ENCODE assay signal across 25 mouse cellular contexts in the genomic region with DNA sequence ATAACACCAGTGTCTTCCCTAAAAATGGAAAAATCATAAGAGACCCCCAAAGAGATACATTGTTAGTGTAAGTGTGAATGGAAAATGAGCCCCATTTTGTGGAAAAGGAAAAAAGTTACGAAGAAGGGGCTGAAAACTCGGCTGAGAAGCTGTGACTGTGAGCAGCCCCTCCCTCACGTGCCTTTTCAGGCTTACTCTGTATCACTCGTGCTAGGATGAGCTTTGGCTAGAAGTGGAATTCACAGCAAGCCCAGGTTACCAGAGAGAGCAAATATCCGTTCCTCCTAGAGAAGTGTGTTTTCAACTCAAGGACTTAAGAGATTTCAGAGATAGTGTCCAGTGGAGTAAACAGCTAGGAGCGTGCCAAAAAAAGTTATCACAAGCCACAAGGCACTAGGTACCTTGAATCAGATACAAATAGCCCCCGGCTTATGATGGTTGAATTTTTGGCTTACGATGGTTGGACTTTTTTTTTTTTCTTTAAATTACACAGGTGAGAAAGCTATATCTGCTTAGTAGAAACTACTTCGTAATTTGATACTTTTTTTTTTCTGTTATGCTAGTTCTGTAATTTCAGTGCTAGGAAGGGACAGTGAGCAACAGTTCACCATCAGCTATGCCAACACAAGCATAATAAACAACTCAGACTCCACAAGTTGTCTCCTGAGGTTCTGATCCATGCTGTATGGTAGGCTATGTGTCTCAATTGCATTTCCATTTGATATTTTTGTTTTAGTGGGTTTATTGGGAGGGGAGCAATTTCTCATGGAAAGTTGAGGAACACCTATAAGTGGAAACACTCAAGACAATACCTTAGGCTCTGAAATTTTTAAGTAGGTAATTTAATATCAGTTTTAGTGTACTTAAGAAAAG. TPM values are rescaled to one million over a fixed set of nuclear protein-coding genes. Genes with fewer than 3 reads are reported as not detected.
DNase-seq lines count a peak whose midpoint lies in the region; ATAC-seq and TF ChIP-seq lines count a peak whose summit lies in the region.
"Had no signal": no experiment of that assay in that cellular context is flagged by ENCODE, and none has a peak within 500 bp of the region (broad histone marks: within the 10 kb centered on the region; RNA-seq: fewer than 3 reads in every experiment).

No protein-coding gene starts in this region.

- no peak overlapping the region for H3K9ac ChIP-seq in liver, adult 2 months (ENCODE audit: low read depth, low read length)
- no peak overlapping the region for H3K9ac ChIP-seq in liver, postnatal 0 days (replicated peaks)
- H3K9ac ChIP-seq in MEL (ENCODE audit: control insufficient read depth, low read depth, low read length, poor library complexity, severe bottlenecking), result no peak overlapping the region
- H3K9ac ChIP-seq: embryonic facial prominence, embryonic 12.5 days; embryonic facial prominence, embryonic 15.5 days; forebrain, postnatal 0 days; heart, embryonic 12.5 days; heart, embryonic 15.5 days had no signal

- 0 out of 2 replicates have a peak overlapping the region, but pooled peaks have one; percentile 16 for H3K27ac ChIP-seq in liver, adult 2 months (replicated peaks; ENCODE audit: insufficient read depth, low read depth, low read length)
- H3K27ac ChIP-seq in liver, postnatal 0 days (ENCODE audit: low read depth), result no peak overlapping the region
- no peak overlapping the region for H3K27ac ChIP-seq in MEL (ENCODE audit: control insufficient read depth, low read depth, low read length)
- H3K27ac ChIP-seq: embryonic facial prominence, embryonic 12.5 days; embryonic facial prominence, embryonic 15.5 days; gastrocnemius, adult 2 months; heart, embryonic 15.5 days had no signal

- H3K27me3 ChIP-seq in liver, adult 2 months (ENCODE audit: control insufficient read depth, insufficient read depth, low read length), result no peaks in the 10 kb centered on the region
- H3K27me3 ChIP-seq in liver, postnatal 0 days (ENCODE audit: insufficient read depth, low read length), result no peaks in the 10 kb centered on the region
- H3K27me3 ChIP-seq in MEL (ENCODE audit: control insufficient read depth in 1 of 2, insufficient read depth in 2 of 2, low read length in 2 of 2), result no peaks in the 10 kb centered on the region
- H3K27me3 ChIP-seq: embryonic facial prominence, embryonic 15.5 days; heart, embryonic 12.5 days; heart, embryonic 15.5 days had no signal

- DNase-seq in adrenal gland, adult (ENCODE audit: inconsistent age in 2 of 2, low spot score in 1 of 2), result peak; percentile 15 to 49
- no peak for DNase-seq in adrenal gland, postnatal 14 days
- DNase-seq in liver, adult 2 months (ENCODE audit: extremely low read depth, low read depth, low spot score), result peak; percentile 42
- DNase-seq in liver, postnatal 0 days, result no peak
- peak; percentile 11 for DNase-seq in MEL (ENCODE audit: low read depth, low spot score)
- DNase-seq in cerebellum, adult 11 months, result no peak
- DNase-seq in cerebellum, postnatal 25 days, result no peak
- DNase-seq: adrenal gland, postnatal 10 days; cerebellum, adult 11-12 months; cerebellum, adult 8-10 months; cerebellum, postnatal 10 days; forebrain, postnatal 0 days; gastrocnemius, adult 2 months; gastrocnemius, postnatal 14 days; heart, adult 18-20 months; heart, postnatal 10 days; heart, postnatal 4 days had no signal

- peaks cover 22% of the 10 kb centered on the region for H3K4me1 ChIP-seq in liver, adult 2 months (ENCODE audit: control insufficient read depth, insufficient read depth, low read length)
- peaks cover 6% of the 10 kb centered on the region; the same call in 1 of the 2 replicates for H3K4me1 ChIP-seq in liver, postnatal 0 days (ENCODE audit: insufficient read depth)
- H3K4me1 ChIP-seq in MEL (ENCODE audit: control insufficient read depth in 1 of 2, insufficient read depth in 2 of 2, low read length in 2 of 2), result peaks cover 2 to 9% of the 10 kb centered on the region in 2 experiments; a peak in 2 of 4 replicates

- H3K4me2 ChIP-seq in liver, postnatal 0 days (ENCODE audit: low read depth, low read length), result no peak overlapping the region
- H3K4me2 ChIP-seq: embryonic facial prominence, embryonic 12.5 days; embryonic facial prominence, embryonic 15.5 days; heart, embryonic 12.5 days; heart, embryonic 15.5 days had no signal

- TF ChIP-seq EP300 in liver, postnatal 0 days (IDR thresholded peaks at IDR 0.05; ENCODE audit: low read depth), result no peak
- TF ChIP-seq EP300 in MEL (IDR thresholded peaks at IDR 0.05; ENCODE audit: low read depth in 1 of 2, low read length in 2 of 2), result no peak

- TF ChIP-seq CTCF in liver, adult 2 months (IDR thresholded peaks at IDR 0.05; ENCODE audit: low read depth, low read length), result no peak
- no peak for TF ChIP-seq CTCF in liver, postnatal 0 days (IDR thresholded peaks at IDR 0.05; ENCODE audit: low read depth)
- no peak for TF ChIP-seq CTCF in MEL (IDR thresholded peaks at IDR 0.05 in 2 of 3, conservative IDR thresholded peaks at IDR 0.05 in 1 of 3; ENCODE audit: control insufficient read depth in 1 of 3, insufficient read depth in 1 of 3, low read depth in 2 of 3, low read length in 3 of 3, poor library complexity in 1 of 3, severe bottlenecking in 1 of 3)

- no peak for ATAC-seq in liver, postnatal 0 days
- ATAC-seq: activated CD4-positive, CD25-positive, alpha-beta regulatory T cell, adult 4 months; forebrain, embryonic 14.5 days; forebrain, postnatal 0 days; hindbrain, embryonic 16.5 days; intestine, embryonic 16.5 days had no signal

- no peak for TF ChIP-seq POLR2A in liver, adult 2 months (IDR thresholded peaks at IDR 0.05; ENCODE audit: extremely low read depth, insufficient read depth, low read length)
- TF ChIP-seq POLR2A in MEL (IDR thresholded peaks at IDR 0.05; ENCODE audit: control insufficient read depth in 1 of 2, insufficient read depth in 1 of 2, low read depth in 1 of 2, low read length in 2 of 2, poor library complexity in 1 of 2), result no peak

- no peaks in the 10 kb centered on the region for H3K9me3 ChIP-seq in liver, postnatal 0 days (ENCODE audit: low read length)
- H3K9me3 ChIP-seq in MEL (replicated peaks; ENCODE audit: insufficient read depth, low read length), result no peaks in the 10 kb centered on the region
- H3K9me3 ChIP-seq: embryonic facial prominence, embryonic 12.5 days; embryonic facial prominence, embryonic 15.5 days; heart, embryonic 12.5 days; heart, embryonic 15.5 days had no signal

- no peak for TF ChIP-seq RAD21 in MEL (IDR thresholded peaks at IDR 0.05; ENCODE audit: low read depth, low read length)

- 66% methylated on average over 9 of the region's 9 CpGs for WGBS in liver, adult 2 months
- WGBS in liver, postnatal 0 days (ENCODE audit: insufficient replicate concordance), result 61% methylated on average over 9 of the region's 9 CpGs

- H3K36me3 ChIP-seq in liver, adult 2 months (ENCODE audit: control insufficient read depth, insufficient read depth, low read length), result no peaks in the 10 kb centered on the region
- no peaks in the 10 kb centered on the region for H3K36me3 ChIP-seq in liver, postnatal 0 days (replicated peaks; ENCODE audit: insufficient read depth, low read length)
- H3K36me3 ChIP-seq in MEL (ENCODE audit: control insufficient read depth in 1 of 2, insufficient read depth in 2 of 2, low read length in 2 of 2), result peaks cover 0 to 6% of the 10 kb centered on the region in 2 experiments; a peak in 2 of 4 replicates
- H3K36me3 ChIP-seq: embryonic facial prominence, embryonic 12.5 days; embryonic facial prominence, embryonic 15.5 days; heart, embryonic 12.5 days; heart, embryonic 15.5 days had no signal

- peaks cover 17% of the 10 kb centered on the region for H3K79me2 ChIP-seq in liver, adult 2 months (ENCODE audit: control insufficient read depth, insufficient read depth, low read length)
- no peaks in the 10 kb centered on the region; the same call in 1 of the 2 replicates for H3K79me2 ChIP-seq in MEL (ENCODE audit: control insufficient read depth, insufficient read depth, low read length, poor library complexity)

- no peak overlapping the region for H3K4me3 ChIP-seq in liver, adult 2 months (ENCODE audit: insufficient read depth, low read depth, low read length)
- no peak overlapping the region for H3K4me3 ChIP-seq in liver, postnatal 0 days (ENCODE audit: low read depth, low read length)
- no peak overlapping the region for H3K4me3 ChIP-seq in MEL (ENCODE audit: control insufficient read depth in 1 of 2, insufficient read depth in 1 of 2, low read depth in 2 of 2, low read length in 2 of 2)
- H3K4me3 ChIP-seq: embryonic facial prominence, embryonic 12.5 days; embryonic facial prominence, embryonic 15.5 days; gastrocnemius, adult 2 months; heart, embryonic 12.5 days; heart, embryonic 15.5 days had no signal

TF ChIP-seq in MEL, 35 proteins besides CTCF, POLR2A, EP300 and RAD21:
- TF ChIP-seq CHD1 (IDR thresholded peaks at IDR 0.05; ENCODE audit: low read depth, low read length) (no peak), ZNF384 (IDR thresholded peaks at IDR 0.05; ENCODE audit: low read depth, low read length) (peak; percentile 66), BHLHE40 (IDR thresholded peaks at IDR 0.05; ENCODE audit: borderline replicate concordance, low read depth, low read length) (no peak), GATA1 (IDR thresholded peaks at IDR 0.05; ENCODE audit: low read depth, low read length) (0 out of 2 replicates have a peak, but pooled peaks have one; percentile 14)

RNA-seq across cellular contexts. Expression of a gene that starts 3.2 kb away (rescaled TPM):
- 13.6 and 15.0 TPM in 2 replicates for total RNA-seq in adrenal gland, postnatal 14 days (2021)
- 28.9 and 36.0 TPM in 2 replicates for total RNA-seq in liver, adult 2 months (2014; rRNA removed)
- polyA plus RNA-seq in liver, adult 2 months (2012; rRNA removed), result 12.7 and 13.2 TPM in 2 replicates
- polyA plus RNA-seq in liver, postnatal 0 days (2015; fragmentation: Nextera tagmentation; extraction: Ambion mirVana), result 5.6 and 6.8 TPM in 2 replicates
- total RNA-seq in MEL (2012; rRNA removed), result 3.1 and 4.2 TPM in 2 replicates
- polyA plus RNA-seq in MEL (2012; ENCODE audit: insufficient read depth in 1 of 2, insufficient read length in 2 of 2, low read depth in 1 of 2, low replicate concordance in 2 of 2, missing spikeins in 1 of 2), result 1 to 10 TPM in 1 of 2 experiments, not detected in 1; 5.8 TPM

RNA-seq across cellular contexts. Expression of a gene that starts 48.6 kb away (rescaled TPM):
- total RNA-seq in adrenal gland, postnatal 14 days (2021), result 0.19 and 0.45 TPM in 2 replicates
- total RNA-seq in liver, adult 2 months (2014; rRNA removed), result 0.09 and 0.13 TPM in 2 replicates
- polyA plus RNA-seq in liver, adult 2 months (2012; rRNA removed), result 0.07 TPM in 1 of 2 replicates, not detected in the other
- 0.33 and 0.38 TPM in 2 replicates for polyA plus RNA-seq in liver, postnatal 0 days (2015; fragmentation: Nextera tagmentation; extraction: Ambion mirVana)
- not detected in 2 replicates for total RNA-seq in MEL (2012; rRNA removed)
- polyA plus RNA-seq in MEL (2012; ENCODE audit: insufficient read depth in 1 of 2, insufficient read length in 2 of 2, low read depth in 1 of 2, low replicate concordance in 2 of 2, missing spikeins in 1 of 2), result under 1 TPM in 1 of 2 experiments, not detected in 1; 0.04 TPM
- total RNA-seq: gastrocnemius, adult 2 months had no signal

Comparison
In these comparisons a context has a peak if more than half of its experiments do, and no peak if none do; other contexts are left out.
1. DNase-seq: peak in adrenal gland, adult (2 of 2), liver, adult 2 months (single experiment) and MEL (single experiment); none in adrenal gland, postnatal 14 days (single experiment), liver, postnatal 0 days (single experiment), cerebellum, adult 11 months (single experiment) and cerebellum, postnatal 25 days (0 of 2).